Comparison of ENCODE assay signal across 9 mouse cellular contexts in the genomic region with DNA sequence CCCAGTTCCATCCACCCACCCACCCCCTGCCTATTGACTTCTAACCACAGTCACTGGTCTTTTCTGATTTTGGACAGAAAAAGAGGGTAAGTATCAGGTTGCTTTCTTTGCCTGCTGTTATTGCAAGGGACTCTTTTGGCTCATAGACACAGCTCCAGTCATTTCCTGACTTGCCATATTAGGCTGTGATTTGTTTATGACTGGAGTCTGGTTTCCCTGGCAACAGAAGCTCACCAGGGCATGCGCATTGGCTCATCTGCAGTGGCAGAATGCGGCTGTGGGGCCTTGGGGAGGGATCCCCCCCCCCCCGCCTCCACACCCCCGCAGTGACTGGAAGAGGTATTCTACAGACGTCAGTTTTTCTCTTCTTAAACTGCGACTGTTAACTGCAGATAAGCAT.
DNase-seq lines count a peak whose midpoint lies in the region; ATAC-seq and TF ChIP-seq lines count a peak whose summit lies in the region.
"Had no signal": no experiment of that assay in that cellular context is flagged by ENCODE, and none has a peak within 500 bp of the region (broad histone marks: within the 10 kb centered on the region; RNA-seq: fewer than 3 reads in every experiment).

No protein-coding gene starts in this region.

- ATAC-seq in lung, embryonic 15.5 days (ENCODE audit: borderline replicate concordance, extremely low read depth, low FRiP score, low TSS enrichment), result peak; percentile 52; the same call in 1 of the 2 replicates
- peak; percentile 48; the same call in 1 of the 2 replicates for ATAC-seq in embryonic facial prominence, embryonic 13.5 days (ENCODE audit: insufficient number of reproducible peaks, insufficient read depth, low FRiP score, low TSS enrichment, low read depth)
- peak; percentile 43; the same call in 1 of the 2 replicates for ATAC-seq in hindbrain, embryonic 15.5 days (ENCODE audit: low FRiP score, low read depth)
- peak; percentile 76; the same call in 1 of the 2 replicates for ATAC-seq in limb, embryonic 13.5 days (ENCODE audit: low FRiP score, low read depth)

- no peak for TF ChIP-seq POLR2A in lung, adult 2 months (IDR thresholded peaks at IDR 0.05; ENCODE audit: borderline replicate concordance, extremely low read depth, low read depth, low read length)

- H3K4me2 ChIP-seq in lung, embryonic 15.5 days, result 0 out of 2 replicates have a peak overlapping the region, but pooled peaks have one; percentile 10
- H3K4me2 ChIP-seq in embryonic facial prominence, embryonic 13.5 days, result peak overlapping the region; percentile 39
- peak overlapping the region; percentile 35 for H3K4me2 ChIP-seq in hindbrain, embryonic 15.5 days
- peak overlapping the region; percentile 34; the same call in 1 of the 2 replicates for H3K4me2 ChIP-seq in limb, embryonic 13.5 days (replicated peaks)
- H3K4me2 ChIP-seq: stomach, embryonic 15.5 days had no signal

- DNase-seq in lung, adult 2 months, result no peak
- peak; percentile 43 to 49 for DNase-seq in right cerebral cortex, postnatal 36 days (ENCODE audit: low spot score in 2 of 2)
- no peak for DNase-seq in thymus, postnatal 25 days
- DNase-seq in c-Kit-positive CD71-positive TER-119-positive erythroid progenitor cells, embryonic 14.5 days (ENCODE audit: low spot score), result no peak

- no peaks in the 10 kb centered on the region for H3K4me1 ChIP-seq in lung, embryonic 15.5 days
- no peaks in the 10 kb centered on the region for H3K4me1 ChIP-seq in lung, adult 2 months (ENCODE audit: control insufficient read depth, insufficient read depth, low read length)
- no peaks in the 10 kb centered on the region for H3K4me1 ChIP-seq in embryonic facial prominence, embryonic 13.5 days
- no peaks in the 10 kb centered on the region for H3K4me1 ChIP-seq in hindbrain, embryonic 15.5 days (replicated peaks)
- no peaks in the 10 kb centered on the region for H3K4me1 ChIP-seq in limb, embryonic 13.5 days
- H3K4me1 ChIP-seq: stomach, embryonic 15.5 days had no signal

- H3K9ac ChIP-seq in lung, embryonic 15.5 days, result no peak overlapping the region
- H3K9ac ChIP-seq in embryonic facial prominence, embryonic 13.5 days, result no peak overlapping the region
- H3K9ac ChIP-seq in hindbrain, embryonic 15.5 days, result no peak overlapping the region
- H3K9ac ChIP-seq in limb, embryonic 13.5 days, result no peak overlapping the region
- H3K9ac ChIP-seq: stomach, embryonic 15.5 days had no signal

- no peaks in the 10 kb centered on the region for H3K36me3 ChIP-seq in lung, embryonic 15.5 days
- H3K36me3 ChIP-seq in embryonic facial prominence, embryonic 13.5 days, result no peaks in the 10 kb centered on the region
- H3K36me3 ChIP-seq in hindbrain, embryonic 15.5 days, result 0 out of 2 replicates have a peak, but pooled peaks cover 3% of the 10 kb centered on the region
- H3K36me3 ChIP-seq in limb, embryonic 13.5 days, result no peaks in the 10 kb centered on the region
- H3K36me3 ChIP-seq: stomach, embryonic 15.5 days had no signal

- WGBS in lung, embryonic 15.5 days, result 17% methylated on average over 6 of the region's 6 CpGs
- 32% methylated on average over 6 of the region's 6 CpGs for WGBS in lung, adult 2 months
- 35% methylated on average over 6 of the region's 6 CpGs for WGBS in embryonic facial prominence, embryonic 13.5 days
- 20% methylated on average over 6 of the region's 6 CpGs for WGBS in hindbrain, embryonic 15.5 days
- 22% methylated on average over 6 of the region's 6 CpGs for WGBS in limb, embryonic 13.5 days

- H3K9me3 ChIP-seq in lung, embryonic 15.5 days, result no peaks in the 10 kb centered on the region
- H3K9me3 ChIP-seq in embryonic facial prominence, embryonic 13.5 days, result no peaks in the 10 kb centered on the region
- no peaks in the 10 kb centered on the region for H3K9me3 ChIP-seq in hindbrain, embryonic 15.5 days
- no peaks in the 10 kb centered on the region for H3K9me3 ChIP-seq in limb, embryonic 13.5 days
- H3K9me3 ChIP-seq: stomach, embryonic 15.5 days had no signal

- no peaks in the 10 kb centered on the region for H3K27me3 ChIP-seq in lung, embryonic 15.5 days
- no peaks in the 10 kb centered on the region for H3K27me3 ChIP-seq in embryonic facial prominence, embryonic 13.5 days
- H3K27me3 ChIP-seq in hindbrain, embryonic 15.5 days, result no peaks in the 10 kb centered on the region
- H3K27me3 ChIP-seq in limb, embryonic 13.5 days, result no peaks in the 10 kb centered on the region
- H3K27me3 ChIP-seq: stomach, embryonic 15.5 days had no signal

- H3K4me3 ChIP-seq in lung, embryonic 15.5 days, result no peak overlapping the region
- H3K4me3 ChIP-seq in lung, adult 2 months (replicated peaks; ENCODE audit: extremely low read depth, low read depth, low read length), result no peak overlapping the region
- no peak overlapping the region for H3K4me3 ChIP-seq in embryonic facial prominence, embryonic 13.5 days
- no peak overlapping the region for H3K4me3 ChIP-seq in hindbrain, embryonic 15.5 days
- H3K4me3 ChIP-seq in limb, embryonic 13.5 days, result no peak overlapping the region
- H3K4me3 ChIP-seq: stomach, embryonic 15.5 days had no signal

- TF ChIP-seq CTCF in lung, adult 2 months (IDR thresholded peaks at IDR 0.05; ENCODE audit: insufficient read depth, low read length), result no peak

- H3K27ac ChIP-seq in lung, embryonic 15.5 days, result no peak overlapping the region
- H3K27ac ChIP-seq in embryonic facial prominence, embryonic 13.5 days, result 0 out of 2 replicates have a peak overlapping the region, but pooled peaks have one; percentile 33
- no peak overlapping the region for H3K27ac ChIP-seq in hindbrain, embryonic 15.5 days (replicated peaks)
- no peak overlapping the region for H3K27ac ChIP-seq in limb, embryonic 13.5 days
- H3K27ac ChIP-seq: stomach, embryonic 15.5 days had no signal

Comparison
In these comparisons a context has a peak if more than half of its experiments do, and no peak if none do; other contexts are left out.
1. DNase-seq: peak in right cerebral cortex, postnatal 36 days (2 of 2); none in lung, adult 2 months (single experiment), thymus, postnatal 25 days (single experiment) and c-Kit-positive CD71-positive TER-119-positive erythroid progenitor cells, embryonic 14.5 days (single experiment).
2. Peak in every context shown above with its lines, with median percentiles within 50 percentile points of each other: ATAC-seq and H3K4me2 ChIP-seq.